Mouse (Mus musculus) kidney, adult 9 months (tissue): ENCODE results near the gene Fam186b.

ENCODE experiments used
- DNase-seq: peaks from one replicate; pipeline ENCODE4 v3.0.0; 2022

The Fam186b gene

GRCm38 (mm10) chr15:99295484-99295981, at the start of gene Fam186b:
Fam186b (minus strand) TSS chr15:99295888.
- peak; percentile 47 for DNase-seq

- DNase-seq, result no peak
These were observed 49.3 kb upstream of the Fam186b start for GRCm38 (mm10) chr15:99344961-99345360.

- DNase-seq, result no peak
These were observed 48.6 kb upstream of the Fam186b start for GRCm38 (mm10) chr15:99344148-99344870.

- DNase-seq, result no peak
These were observed 47.9 kb upstream of the Fam186b start for GRCm38 (mm10) chr15:99343414-99344147.

GRCm38 (mm10) chr15:99342194-99342981, 46.7 kb upstream of the Fam186b start:
- no peak for DNase-seq

- DNase-seq, result no peak
These were observed 45.4 kb upstream of the Fam186b start for GRCm38 (mm10) chr15:99341102-99341501.

- DNase-seq, result no peak
These were observed 44.0 kb upstream of the Fam186b start for GRCm38 (mm10) chr15:99339669-99340068.

GRCm38 (mm10) chr15:99338916-99339315, 43.2 kb upstream of the Fam186b start:
- no peak for DNase-seq

- no peak for DNase-seq
These were observed 40.2 kb upstream of the Fam186b start for GRCm38 (mm10) chr15:99335801-99336320.

GRCm38 (mm10) chr15:99334500-99334899, 38.8 kb upstream of the Fam186b start:
- DNase-seq, result no peak

GRCm38 (mm10) chr15:99333676-99334065, 38.0 kb upstream of the Fam186b start:
- peak; percentile 52 for DNase-seq

- DNase-seq, result peak; percentile 89
These were observed 37.4 kb upstream of the Fam186b start for GRCm38 (mm10) chr15:99332921-99333675.

GRCm38 (mm10) chr15:99332111-99332510, 36.4 kb upstream of the Fam186b start:
- no peak for DNase-seq

GRCm38 (mm10) chr15:99331341-99331740, 35.7 kb upstream of the Fam186b start:
- no peak for DNase-seq

- DNase-seq, result no peak
These were observed 34.6 kb upstream of the Fam186b start for GRCm38 (mm10) chr15:99330324-99330723.

- DNase-seq, result no peak
These were observed 32.3 kb upstream of the Fam186b start for GRCm38 (mm10) chr15:99328011-99328410.

GRCm38 (mm10) chr15:99326959-99327358, 31.3 kb upstream of the Fam186b start:
- DNase-seq, result peak; percentile 57

- DNase-seq, result peak; percentile 54
These were observed 30.7 kb upstream of the Fam186b start for GRCm38 (mm10) chr15:99326407-99326806.

- no peak for DNase-seq
These were observed 29.9 kb upstream of the Fam186b start for GRCm38 (mm10) chr15:99325598-99325997.

GRCm38 (mm10) chr15:99324151-99324550, 28.5 kb upstream of the Fam186b start:
- DNase-seq, result no peak

- no peak for DNase-seq
These were observed 25.3 kb upstream of the Fam186b start for GRCm38 (mm10) chr15:99320978-99321377.

GRCm38 (mm10) chr15:99320168-99320674, 24.5 kb upstream of the Fam186b start:
- DNase-seq, result no peak
